Mouse (Mus musculus) gastrocnemius, postnatal 4 days (tissue): ENCODE results near the gene Cep170. TPM values are rescaled to one million over a fixed set of nuclear protein-coding genes. Genes with fewer than 3 reads are reported as not detected.
"Not testable (repeated sequence)": the region's sequence is repeated elsewhere in the genome, so short reads cannot be mapped to it uniquely, and the experiment has no call there.

Experiments
- DNase-seq, 2 experiments: peaks; one replicate each; pipeline ENCODE4 v3.0.0; 2021 to 2022; ENCODE audit warnings: low spot score in 2 of 2, mixed read lengths in 2 of 2
- long read RNA-seq, 2 experiments: library from polyadenylated mRNA; stranded (forward); transcript quantifications; one replicate each; pipeline ENCODE4 v2.0.0; 2021
- total RNA-seq, 2 experiments: library from RNA; stranded (reverse); gene quantifications; 2 replicates each; pipeline ENCODE4 v1.2.3; 2021

Cep170 gene
- 10 to 100 TPM; 59.8 to 65.1 TPM for total RNA-seq
- long read RNA-seq, experiment 1, partial matches to known transcripts: 1 of 5 reads
- long read RNA-seq, experiment 1, other reads (novel, unspliced or antisense): 4 of 5 reads
- long read RNA-seq, experiment 2, partial matches to known transcripts: 4 of 12 reads
- long read RNA-seq, experiment 2, other reads (novel, unspliced or antisense): 8 of 12 reads

GRCm38 (mm10) chr1:176814036-176814420 lies at the start of gene Cep170:
Gene Cep170 (minus strand): TSS chr1:176814067.
- peak; percentile 99 for DNase-seq

GRCm38 (mm10) chr1:176861981-176862644 lies 48.2 kb upstream of the Cep170 start:
- peak in 1 of 2 experiments; percentile 67 for DNase-seq

GRCm38 (mm10) chr1:176852813-176853590 lies 39.1 kb upstream of the Cep170 start:
- DNase-seq: no peak

GRCm38 (mm10) chr1:176851401-176851800 lies 37.5 kb upstream of the Cep170 start:
- no peak for DNase-seq

GRCm38 (mm10) chr1:176849377-176849776 lies 35.5 kb upstream of the Cep170 start:
- DNase-seq: peak in 1 of 2 experiments; percentile 51

GRCm38 (mm10) chr1:176848613-176849290 lies 34.9 kb upstream of the Cep170 start:
- no peak for DNase-seq

- no peak for DNase-seq
These were observed 33.4 kb upstream of the Cep170 start for GRCm38 (mm10) chr1:176847118-176847859.

- no peak for DNase-seq
These were observed 31.5 kb upstream of the Cep170 start for GRCm38 (mm10) chr1:176845082-176845977.

GRCm38 (mm10) chr1:176836562-176836961 lies 22.7 kb upstream of the Cep170 start:
- DNase-seq: not testable (repeated sequence)

GRCm38 (mm10) chr1:176835501-176836294 lies 21.8 kb upstream of the Cep170 start:
- DNase-seq: no peak

- DNase-seq: no peak
These were observed 21.0 kb upstream of the Cep170 start for GRCm38 (mm10) chr1:176834880-176835279.

- no peak for DNase-seq
These were observed 20.1 kb upstream of the Cep170 start for GRCm38 (mm10) chr1:176833948-176834347.

- no peak for DNase-seq
These were observed 19.4 kb upstream of the Cep170 start for GRCm38 (mm10) chr1:176833257-176833656.

GRCm38 (mm10) chr1:176832607-176833006 lies 18.7 kb upstream of the Cep170 start:
- no peak for DNase-seq

- DNase-seq: no peak
These were observed 18.2 kb upstream of the Cep170 start for GRCm38 (mm10) chr1:176832071-176832470.

GRCm38 (mm10) chr1:176828666-176829065 lies 14.8 kb upstream of the Cep170 start:
- DNase-seq: no peak

GRCm38 (mm10) chr1:176827945-176828485 lies 14.1 kb upstream of the Cep170 start:
- no peak for DNase-seq

- DNase-seq: peak in 1 of 2 experiments; percentile 33
These were observed 13.5 kb upstream of the Cep170 start for GRCm38 (mm10) chr1:176827365-176827764.

GRCm38 (mm10) chr1:176826931-176827330 lies 13.1 kb upstream of the Cep170 start:
- no peak for DNase-seq
